Mouse (Mus musculus) megakaryocyte, embryonic 14.5 days (primary cell): ENCODE results near the gene Foxa3. TPM values are rescaled to one million over a fixed set of nuclear protein-coding genes. Genes with fewer than 3 reads are reported as not detected.

Experiments
- H3K27me3 ChIP-seq: replicated peaks from 2 replicates; pipeline ENCODE3; 2012; ENCODE audit warnings: inconsistent platforms
- H3K36me3 ChIP-seq: replicated peaks from 2 replicates; pipeline ENCODE3; 2012; ENCODE audit warnings: low read length, inconsistent platforms, mixed read lengths
- H3K4me1 ChIP-seq: 2 replicates; pipeline ENCODE4 v1.6.1; 2012; ENCODE audit warnings: inconsistent platforms
- H3K4me3 ChIP-seq: replicated peaks from 2 replicates; pipeline ENCODE3; 2012; ENCODE audit warnings: moderate library complexity, mild to moderate bottlenecking, inconsistent platforms
- H3K9me3 ChIP-seq: 2 replicates; pipeline ENCODE4 v1.6.1; 2012; ENCODE audit warnings: inconsistent platforms
- FLI1 ChIP-seq: IDR thresholded peaks from 2 replicates; pipeline ENCODE4 v1.6.1; 2012; ENCODE audit warnings: low read length, inconsistent platforms, mixed read lengths
- GATA1 ChIP-seq: IDR thresholded peaks from 3 replicates; pipeline ENCODE4 v1.6.1; 2012; ENCODE audit warnings: mixed read lengths, low read length, inconsistent platforms, borderline replicate concordance
- polyA plus RNA-seq: library from polyadenylated mRNA; stranded (reverse); fragments of >175 nt; gene quantifications from 2 replicates; pipeline ENCODE4 v1.2.3, GENCODE M21; 2012; ENCODE audit warnings: low replicate concordance; ENCODE audit not compliant: insufficient read depth

Gene Foxa3
- polyA plus RNA-seq, 1 experiment = not detected

DNA sequence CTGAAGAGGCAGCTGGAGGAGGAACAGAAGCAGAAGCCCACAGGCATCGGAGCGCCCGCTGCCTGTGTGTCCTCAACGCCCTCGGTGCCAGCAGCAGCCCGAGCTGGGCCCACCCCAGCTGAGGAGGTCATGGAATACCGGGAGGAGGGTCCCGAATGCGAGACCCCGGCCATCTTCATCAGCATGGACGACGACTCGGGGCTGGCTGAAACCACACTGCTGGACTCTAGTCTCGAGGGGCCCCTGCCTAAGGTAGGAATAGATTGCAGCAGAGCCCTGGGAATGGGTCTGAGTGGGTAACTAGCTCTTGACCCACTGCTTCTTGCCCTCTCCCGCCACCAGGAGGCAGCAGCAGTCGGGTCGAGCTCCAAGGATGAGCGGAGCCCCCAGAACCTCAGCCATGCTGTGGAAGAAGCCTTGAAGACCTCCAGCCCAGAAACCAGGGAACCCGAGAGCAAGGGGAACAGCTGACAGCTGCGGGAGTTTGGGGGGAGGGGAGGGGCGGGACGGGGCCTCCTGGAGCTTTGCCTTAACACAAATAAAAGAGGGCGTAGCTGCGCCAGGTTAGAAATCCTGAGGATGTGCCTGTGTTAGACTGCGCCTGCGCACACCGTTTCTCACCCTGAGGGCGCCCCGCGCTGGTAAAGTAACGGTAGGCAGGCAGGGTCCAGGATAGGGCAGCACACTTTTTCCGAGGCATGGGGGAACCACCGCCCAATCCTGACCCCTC, 30.9 kb upstream of the Foxa3 start, which contains the start of gene Rsph6a:
Rsph6a (plus strand) TSS at position 644 of the 730 bp plus-strand sequence.
- TF ChIP-seq FLI1 = no peak
- no peak for TF ChIP-seq GATA1
- Histone ChIP-seq H3K4me1 (peaks cover 7% of the 10 kb centered on the region), H3K27me3 (peaks cover 11% of the 10 kb centered on the region), H3K36me3 (peaks cover 68% of the 10 kb centered on the region), H3K9me3 (no peaks in the 10 kb centered on the region), H3K4me3 (no peak within 1 kb of the TSS)

DNA sequence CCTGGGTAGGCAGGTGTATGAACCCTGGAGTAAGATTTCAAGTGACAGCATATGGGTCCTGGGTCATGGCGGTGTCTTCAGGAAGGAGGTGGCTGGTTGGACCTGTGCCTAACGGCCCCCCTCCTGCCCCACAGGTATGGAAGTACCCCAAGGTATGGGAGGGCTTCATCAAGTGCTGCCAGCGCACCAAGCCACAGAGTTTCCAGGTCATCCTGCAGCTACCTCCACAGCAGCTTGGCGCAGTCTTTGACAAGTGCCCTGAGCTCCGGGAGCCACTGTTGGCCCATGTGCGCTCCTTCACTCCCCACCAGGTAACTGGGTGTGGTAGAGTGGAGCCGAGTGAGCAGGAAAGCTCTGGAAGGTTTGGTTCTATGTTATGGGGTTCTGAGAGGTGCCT, 29.8 kb upstream of the Foxa3 start:
- peaks cover 79% of the 10 kb centered on the region for H3K36me3 ChIP-seq
- peaks cover 10% of the 10 kb centered on the region for H3K27me3 ChIP-seq
- no peak overlapping the region for H3K4me3 ChIP-seq
- H3K9me3 ChIP-seq = no peaks in the 10 kb centered on the region
- TF ChIP-seq FLI1 (no peak), GATA1 (no peak)
- H3K4me1 ChIP-seq = peaks cover 7% of the 10 kb centered on the region

DNA sequence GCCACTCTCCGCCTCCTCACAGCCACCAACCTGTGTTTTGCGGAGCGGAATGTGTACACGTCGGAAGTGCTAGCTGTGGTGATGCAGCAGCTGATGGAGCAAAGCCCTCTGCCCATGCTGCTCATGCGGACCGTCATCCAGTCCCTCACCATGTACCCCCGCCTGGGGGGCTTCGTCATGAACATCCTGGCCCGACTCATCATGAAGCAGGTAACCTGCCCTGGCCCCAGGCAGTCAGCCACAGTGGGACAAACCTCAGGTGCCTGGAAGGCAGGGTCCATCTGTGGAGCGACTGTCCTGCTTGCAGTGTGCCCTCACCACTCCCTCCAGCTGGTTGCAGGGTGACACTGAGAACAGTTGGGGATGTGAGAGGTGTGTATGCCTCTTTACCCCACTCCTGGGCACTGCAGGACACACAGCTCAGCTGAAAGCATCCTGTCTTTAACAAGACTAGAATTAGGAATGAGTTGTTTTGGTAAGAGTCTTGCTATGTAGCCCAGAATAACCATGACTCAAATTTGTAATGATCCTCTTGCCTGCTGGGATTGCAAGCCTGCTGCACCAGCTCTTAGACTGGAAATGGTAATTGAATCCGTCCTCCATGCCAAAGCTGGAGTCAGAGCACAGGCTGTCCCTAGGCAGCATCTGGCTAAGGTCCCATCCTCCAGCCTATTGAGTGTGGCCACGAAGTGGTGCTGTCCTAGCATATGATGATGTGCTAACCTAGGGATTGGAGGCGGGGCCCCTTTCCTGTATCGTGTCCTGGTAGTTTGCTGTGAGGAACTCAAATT, 29.2 kb upstream of the Foxa3 start:
- Histone ChIP-seq H3K4me1 (peaks cover 5% of the 10 kb centered on the region), H3K4me3 (no peak overlapping the region), H3K36me3 (peaks cover 84% of the 10 kb centered on the region), H3K9me3 (no peaks in the 10 kb centered on the region), H3K27me3 (peaks cover 8% of the 10 kb centered on the region)
- TF ChIP-seq FLI1 (no peak), GATA1 (no peak)

DNA sequence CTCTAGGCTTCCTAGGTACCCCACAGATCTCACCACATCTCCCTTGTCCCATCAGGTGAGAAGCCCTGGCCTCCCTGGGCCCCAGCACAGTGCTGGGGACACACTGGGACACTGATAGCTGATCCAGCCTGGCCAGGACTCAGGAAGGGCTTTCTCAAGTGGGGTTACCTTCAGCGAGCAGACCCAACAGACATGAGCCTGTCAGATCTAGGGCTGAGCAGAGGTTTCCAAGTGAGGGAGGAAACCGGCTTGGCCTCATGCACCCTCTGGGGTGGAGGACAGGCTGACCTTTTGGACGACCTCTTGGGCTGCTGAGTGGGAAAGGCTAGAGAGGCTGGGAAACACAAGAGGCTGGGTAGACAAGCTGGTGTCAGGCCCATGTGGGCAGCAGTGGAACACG, 27.8 kb upstream of the Foxa3 start:
- H3K27me3 ChIP-seq = peaks cover 2% of the 10 kb centered on the region
- no peaks in the 10 kb centered on the region for H3K9me3 ChIP-seq
- H3K36me3 ChIP-seq = peaks cover 96% of the 10 kb centered on the region
- H3K4me1 ChIP-seq = no peaks in the 10 kb centered on the region
- TF ChIP-seq GATA1 = no peak
- TF ChIP-seq FLI1 = no peak
- H3K4me3 ChIP-seq = no peak overlapping the region

DNA sequence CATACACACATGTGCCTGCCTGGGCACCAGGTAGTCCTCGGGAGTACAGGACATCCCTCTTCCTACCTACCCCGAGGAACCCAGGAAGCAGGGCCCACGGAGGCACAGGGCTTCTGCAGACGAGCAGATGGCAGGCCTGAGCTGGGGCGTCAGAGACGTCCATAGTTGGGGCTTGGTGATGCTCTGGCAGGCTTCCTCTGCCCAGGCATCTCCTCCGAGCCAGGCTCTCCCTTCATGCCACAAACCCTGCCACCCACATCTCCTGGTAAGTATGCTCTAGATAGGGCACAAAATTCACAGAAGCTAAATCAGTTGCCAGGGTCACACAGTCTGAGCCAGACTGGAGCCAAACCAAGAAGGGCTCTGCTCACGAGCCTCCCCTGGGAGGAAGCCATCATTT, 26.8 kb upstream of the Foxa3 start:
- TF ChIP-seq GATA1 (no peak), FLI1 (no peak)
- H3K9me3 ChIP-seq = no peaks in the 10 kb centered on the region
- peaks cover 100% of the 10 kb centered on the region for H3K36me3 ChIP-seq
- no peaks in the 10 kb centered on the region for H3K4me1 ChIP-seq
- H3K27me3 ChIP-seq = no peaks in the 10 kb centered on the region
- H3K4me3 ChIP-seq = no peak overlapping the region

DNA sequence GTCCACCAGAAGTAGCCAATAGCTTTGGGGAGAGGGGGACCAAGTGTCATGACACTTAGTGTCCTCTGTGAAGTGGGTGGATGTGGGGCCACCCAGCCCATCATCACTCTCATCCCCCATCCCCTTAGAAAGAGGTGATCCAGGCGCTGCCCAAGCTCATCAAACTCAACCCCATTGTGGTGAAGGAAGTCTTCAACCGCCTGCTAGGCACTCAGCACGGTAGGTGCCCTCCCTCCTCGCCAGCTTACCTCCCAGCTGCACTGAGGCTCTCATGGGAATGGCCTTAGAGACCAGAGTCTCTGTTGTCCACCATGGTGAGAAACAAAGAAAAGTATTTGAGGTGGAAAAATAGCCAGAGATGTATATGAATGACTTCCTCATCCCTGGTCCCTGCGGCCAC, 25.9 kb upstream of the Foxa3 start:
- Histone ChIP-seq H3K36me3 (peaks cover 100% of the 10 kb centered on the region), H3K4me3 (no peak overlapping the region), H3K27me3 (no peaks in the 10 kb centered on the region), H3K4me1 (no peaks in the 10 kb centered on the region), H3K9me3 (no peaks in the 10 kb centered on the region)
- TF ChIP-seq GATA1 = no peak
- TF ChIP-seq FLI1 = no peak

DNA sequence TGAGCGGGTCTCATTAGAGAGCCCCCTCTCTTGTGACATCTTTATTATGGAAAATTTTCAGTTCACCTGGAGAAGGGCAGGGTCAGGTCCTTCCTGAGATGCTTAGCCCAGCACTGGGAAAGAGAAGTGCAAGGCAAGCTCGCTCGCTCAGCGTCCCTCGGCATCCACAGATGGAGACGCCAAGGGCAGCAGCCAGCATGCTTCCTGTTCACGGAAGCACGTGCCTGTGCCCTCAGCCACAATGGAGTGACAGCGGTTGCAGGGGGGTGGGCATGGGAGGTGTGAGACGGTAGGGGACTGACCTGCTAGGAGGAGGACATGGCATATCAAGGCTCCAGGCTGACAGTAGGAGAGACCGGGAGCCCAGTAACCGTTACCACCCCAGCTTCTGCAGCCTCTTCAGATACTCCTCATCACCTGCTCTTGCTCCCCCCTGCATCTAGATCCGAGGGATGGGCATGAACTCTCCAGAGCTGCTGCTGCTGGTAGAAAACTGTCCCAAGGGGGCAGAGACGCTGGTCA, 24.7 kb upstream of the Foxa3 start:
- Histone ChIP-seq H3K4me1 (no peaks in the 10 kb centered on the region), H3K9me3 (no peaks in the 10 kb centered on the region), H3K36me3 (peaks cover 100% of the 10 kb centered on the region), H3K27me3 (no peaks in the 10 kb centered on the region), H3K4me3 (no peak overlapping the region)
- no peak for TF ChIP-seq GATA1
- no peak for TF ChIP-seq FLI1

GRCm38 (mm10) chr7:19046286-19047069, 23.1 kb upstream of the Foxa3 start:
- H3K9me3 ChIP-seq = no peaks in the 10 kb centered on the region
- H3K36me3 ChIP-seq = peaks cover 100% of the 10 kb centered on the region
- no peaks in the 10 kb centered on the region for H3K27me3 ChIP-seq
- H3K4me3 ChIP-seq = no peak overlapping the region
- no peak for TF ChIP-seq GATA1
- no peak for TF ChIP-seq FLI1
- no peaks in the 10 kb centered on the region for H3K4me1 ChIP-seq

GRCm38 (mm10) chr7:19044616-19045015, 21.3 kb upstream of the Foxa3 start:
- no peaks in the 10 kb centered on the region for H3K27me3 ChIP-seq
- peaks cover 100% of the 10 kb centered on the region for H3K36me3 ChIP-seq
- H3K4me3 ChIP-seq = no peak overlapping the region
- H3K9me3 ChIP-seq = no peaks in the 10 kb centered on the region
- TF ChIP-seq FLI1 = no peak
- TF ChIP-seq GATA1 = no peak
- H3K4me1 ChIP-seq = no peaks in the 10 kb centered on the region
